Mouse (Mus musculus): ENCODE results near the gene Tmem129. TPM values are rescaled to one million over a fixed set of nuclear protein-coding genes. Genes with fewer than 3 reads are reported as not detected.

Tmem129 gene
- total and polyA plus RNA-seq, 2 experiments from 2014 or later: 20.9 to 23.9 TPM

- H3K27ac ChIP-seq (ENCODE audit: low read depth, low read length): peak overlapping the region; percentile 40; the same call in 1 of the 2 replicates
- no peaks in the 10 kb centered on the region for H3K9me3 ChIP-seq (ENCODE audit: low read length)
- peaks cover 8% of the 10 kb centered on the region for H3K4me1 ChIP-seq (ENCODE audit: insufficient read depth)
- H3K4me2 ChIP-seq (ENCODE audit: low read depth): no peak overlapping the region
- no peak for TF ChIP-seq CTCF (IDR thresholded peaks at IDR 0.05; ENCODE audit: low read depth)
- no peak for DNase-seq
- no peak; the same call in 1 of the 2 replicates for ATAC-seq
- WGBS: 39% methylated on average over 14 of the region's 14 CpGs
- H3K36me3 ChIP-seq (ENCODE audit: insufficient read depth): no peaks in the 10 kb centered on the region
- H3K9ac ChIP-seq: no peak overlapping the region
- H3K27me3 ChIP-seq (ENCODE audit: insufficient read depth, low read length): no peaks in the 10 kb centered on the region
- H3K4me3 ChIP-seq (ENCODE audit: low read depth, low read length): no peak overlapping the region
Observed at GRCm38 (mm10) chr5:33688278-33689220, 30.3 kb upstream of the Tmem129 start.

GRCm38 (mm10) chr5:33687142-33687541 lies 28.9 kb upstream of the Tmem129 start:
- no peak for ATAC-seq
- no peak overlapping the region for H3K27ac ChIP-seq (ENCODE audit: low read depth, low read length)
- H3K9ac ChIP-seq: no peak overlapping the region
- no peak for DNase-seq
- no peak overlapping the region for H3K4me3 ChIP-seq (ENCODE audit: low read depth, low read length)
- no peaks in the 10 kb centered on the region for H3K36me3 ChIP-seq (ENCODE audit: insufficient read depth)
- WGBS: 64% methylated on average over 4 of the region's 4 CpGs
- H3K4me1 ChIP-seq (ENCODE audit: insufficient read depth): peaks cover 8% of the 10 kb centered on the region
- H3K9me3 ChIP-seq (ENCODE audit: low read length): no peaks in the 10 kb centered on the region
- no peaks in the 10 kb centered on the region for H3K27me3 ChIP-seq (ENCODE audit: insufficient read depth, low read length)
- H3K4me2 ChIP-seq (ENCODE audit: low read depth): no peak overlapping the region
- no peak for TF ChIP-seq CTCF (IDR thresholded peaks at IDR 0.05; ENCODE audit: low read depth)

GRCm38 (mm10) chr5:33684932-33685331 lies 26.7 kb upstream of the Tmem129 start:
- Histone ChIP-seq H3K4me1 (ENCODE audit: insufficient read depth) (peaks cover 8% of the 10 kb centered on the region), H3K4me3 (ENCODE audit: low read depth, low read length) (no peak overlapping the region), H3K9me3 (ENCODE audit: low read length) (no peaks in the 10 kb centered on the region), H3K9ac (no peak overlapping the region), H3K27me3 (ENCODE audit: insufficient read depth, low read length) (no peaks in the 10 kb centered on the region), H3K4me2 (ENCODE audit: low read depth) (no peak overlapping the region), H3K36me3 (ENCODE audit: insufficient read depth) (no peaks in the 10 kb centered on the region), H3K27ac (ENCODE audit: low read depth, low read length) (no peak overlapping the region)
- DNase-seq (no peak), ATAC-seq (no peak)
- 71% methylated on average over 4 of the region's 4 CpGs for WGBS
- no peak for TF ChIP-seq CTCF (IDR thresholded peaks at IDR 0.05; ENCODE audit: low read depth)

GRCm38 (mm10) chr5:33683897-33684652 lies 25.9 kb upstream of the Tmem129 start:
- Histone ChIP-seq H3K27ac (ENCODE audit: low read depth, low read length) (no peak overlapping the region), H3K4me1 (ENCODE audit: insufficient read depth) (no peaks in the 10 kb centered on the region), H3K9me3 (ENCODE audit: low read length) (no peaks in the 10 kb centered on the region), H3K4me3 (ENCODE audit: low read depth, low read length) (no peak overlapping the region), H3K36me3 (ENCODE audit: insufficient read depth) (no peaks in the 10 kb centered on the region), H3K4me2 (ENCODE audit: low read depth) (no peak overlapping the region), H3K9ac (no peak overlapping the region), H3K27me3 (ENCODE audit: insufficient read depth, low read length) (no peaks in the 10 kb centered on the region)
- 45% methylated on average over 7 of the region's 7 CpGs for WGBS
- peak; percentile 74 for TF ChIP-seq CTCF (IDR thresholded peaks at IDR 0.05; ENCODE audit: low read depth)
- ATAC-seq: peak; percentile 60; the same call in 1 of the 2 replicates
- DNase-seq: peak; percentile 74

- no peaks in the 10 kb centered on the region for H3K9me3 ChIP-seq (ENCODE audit: low read length)
- H3K9ac ChIP-seq: no peak overlapping the region
- ATAC-seq (no peak), DNase-seq (no peak)
- H3K27me3 ChIP-seq (ENCODE audit: insufficient read depth, low read length): no peaks in the 10 kb centered on the region
- H3K4me1 ChIP-seq (ENCODE audit: insufficient read depth): no peaks in the 10 kb centered on the region
- no peaks in the 10 kb centered on the region for H3K36me3 ChIP-seq (ENCODE audit: insufficient read depth)
- no peak for TF ChIP-seq CTCF (IDR thresholded peaks at IDR 0.05; ENCODE audit: low read depth)
- no peak overlapping the region for H3K4me3 ChIP-seq (ENCODE audit: low read depth, low read length)
- H3K27ac ChIP-seq (ENCODE audit: low read depth, low read length): no peak overlapping the region
- WGBS: 66% methylated on average over 4 of the region's 4 CpGs
- no peak overlapping the region for H3K4me2 ChIP-seq (ENCODE audit: low read depth)
Observed at GRCm38 (mm10) chr5:33682963-33683362, 24.7 kb upstream of the Tmem129 start.

GRCm38 (mm10) chr5:33681611-33682388 lies 23.6 kb upstream of the Tmem129 start:
- H3K4me2 ChIP-seq (ENCODE audit: low read depth): no peak overlapping the region
- no peak for TF ChIP-seq CTCF (IDR thresholded peaks at IDR 0.05; ENCODE audit: low read depth)

More at GRCm38 (mm10) chr5:33681611-33682388, 23.6 kb upstream of the Tmem129 start:
- Histone ChIP-seq H3K27me3 (ENCODE audit: insufficient read depth, low read length) (no peaks in the 10 kb centered on the region), H3K4me1 (ENCODE audit: insufficient read depth) (no peaks in the 10 kb centered on the region), H3K9ac (no peak overlapping the region), H3K27ac (ENCODE audit: low read depth, low read length) (no peak overlapping the region), H3K36me3 (ENCODE audit: insufficient read depth) (no peaks in the 10 kb centered on the region), H3K9me3 (ENCODE audit: low read length) (no peaks in the 10 kb centered on the region), H3K4me3 (ENCODE audit: low read depth, low read length) (no peak overlapping the region)
- DNase-seq: no peak
- WGBS: 76% methylated on average over 15 of the region's 15 CpGs
- ATAC-seq: no peak

Measured in forebrain, postnatal 0 days (tissue).